Mouse (Mus musculus): ENCODE results near the gene Cdc14b.

DNA sequence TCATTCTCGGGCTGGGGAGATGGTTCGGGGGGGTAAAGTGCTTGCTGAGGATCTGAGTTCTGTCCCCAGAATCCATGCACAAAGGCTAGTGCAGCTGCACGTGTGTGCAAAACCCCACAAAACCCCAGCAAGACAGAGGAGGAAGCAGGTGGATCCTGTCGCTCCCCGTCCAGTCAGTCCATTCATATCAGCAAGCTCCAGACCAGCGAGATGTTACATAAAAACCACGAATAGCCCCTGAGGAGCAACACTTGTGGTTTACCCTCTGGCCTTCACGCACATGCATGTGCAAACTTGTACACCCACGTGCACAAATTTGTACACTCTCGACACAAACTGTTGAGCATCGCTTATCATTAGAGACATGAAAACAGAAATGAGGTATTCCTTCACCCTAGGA is 34.8 kb upstream of the Cdc14b start:
- TF ChIP-seq GATA1 (IDR thresholded peaks at IDR 0.05; ENCODE audit: borderline replicate concordance, low read length) (no peak), FLI1 (IDR thresholded peaks at IDR 0.05; ENCODE audit: low read length) (no peak)
